Mouse (Mus musculus) forebrain, postnatal 0 days (tissue): ENCODE measurements around the gene Tmem259. TPM values are rescaled to one million over a fixed set of nuclear protein-coding genes. Genes with fewer than 3 reads are reported as not detected.
A peak's percentile ranks its signal among the peaks of the same experiment; 100 is the strongest.

Experiments
- ATAC-seq: fragments of 200-750 bp; cut with Nextera tagmentation; 2 replicates; pipeline ENCODE4 v1.8.0; 2017; ENCODE audit warnings: mild to moderate bottlenecking, moderate library complexity
- DNase-seq: peaks from one replicate; pipeline ENCODE4 v3.0.0-alpha.2; 2015
- H3K27ac ChIP-seq: fragments of 300-500 bp; sonication (generic); 2 replicates; pipeline ENCODE4 v1.5.1; 2014; ENCODE audit warnings: low read depth, mild to moderate bottlenecking, antibody characterized with exemption, low read length, moderate library complexity, mixed read lengths
- H3K27me3 ChIP-seq: fragments of 300-500 bp; sonication (generic); 2 replicates; pipeline ENCODE4 v1.6.1; 2014; ENCODE audit warnings: mild to moderate bottlenecking, low read length, mixed read lengths; ENCODE audit not compliant: insufficient read depth
- H3K36me3 ChIP-seq: fragments of 300-500 bp; sonication (generic); 2 replicates; pipeline ENCODE4 v1.6.1; 2014; ENCODE audit warnings: mild to moderate bottlenecking, moderate library complexity; ENCODE audit not compliant: insufficient read depth
- H3K4me1 ChIP-seq: fragments of 300-500 bp; sonication (generic); 2 replicates; pipeline ENCODE4 v1.6.1; 2014; ENCODE audit warnings: antibody characterized with exemption; ENCODE audit not compliant: insufficient read depth
- H3K4me2 ChIP-seq: fragments of 300-500 bp; sonication (generic); 2 replicates; pipeline ENCODE4 v1.6.1; 2014; ENCODE audit warnings: low read depth, mild to moderate bottlenecking, moderate library complexity
- H3K4me3 ChIP-seq: fragments of 300-500 bp; sonication (generic); 2 replicates; pipeline ENCODE4 v1.5.1; 2014; ENCODE audit warnings: low read depth, low read length, mixed read lengths
- H3K9ac ChIP-seq: fragments of 300-500 bp; sonication (generic); 2 replicates; pipeline ENCODE4 v1.6.1; 2014; ENCODE audit warnings: mild to moderate bottlenecking
- H3K9me3 ChIP-seq: fragments of 300-500 bp; sonication (generic); 2 replicates; pipeline ENCODE4 v1.6.1; 2016; ENCODE audit warnings: low read length
- CTCF ChIP-seq: sonication (generic); IDR thresholded peaks from 2 replicates; pipeline ENCODE4 v1.5.1; 2016; ENCODE audit warnings: antibody characterized with exemption, control low read depth, low read depth
- WGBS: fragments of 180-500 bp; shearing (Covaris S2); extraction: QIAGEN DNeasy Blood & Tissue Kit; methylation state at CpG from one replicate; pipeline ENCODE4 v1.1.7; 2014; 5-methylcytosine and 5-hydroxymethylcytosine counted together
- polyA plus RNA-seq: library from polyadenylated mRNA; unstranded; fragments of >200 nt; fragmentation: Nextera tagmentation; extraction: Ambion mirVana; gene quantifications from 2 replicates; pipeline ENCODE4 v1.2.1, GENCODE M21; 2015
- total RNA-seq: library from RNA; depleted of rRNA; stranded (reverse); fragments of >200 nt; gene quantifications from 2 replicates; pipeline ENCODE4 v1.2.3, GENCODE M21; 2014

Tmem259 gene
- total and polyA plus RNA-seq, 2 experiments from 2014 or later: 26.5 to 129 TPM

- 21% methylated on average over 21 of the region's 21 CpGs for WGBS
- H3K4me3 ChIP-seq: no peak overlapping the region
- H3K36me3 ChIP-seq: no peaks in the 10 kb centered on the region
- DNase-seq (no peak), ATAC-seq (no peak)
- no peak overlapping the region for H3K27ac ChIP-seq
- H3K9ac ChIP-seq: no peak overlapping the region
- no peak overlapping the region for H3K4me2 ChIP-seq
- H3K27me3 ChIP-seq: peaks cover 9% of the 10 kb centered on the region; the same call in 1 of the 2 replicates
- no peaks in the 10 kb centered on the region for H3K9me3 ChIP-seq
- no peak for TF ChIP-seq CTCF
- no peaks in the 10 kb centered on the region for H3K4me1 ChIP-seq
Measured at GRCm38 (mm10) chr10:80002829-80003228, 18.7 kb upstream of the Tmem259 start.

GRCm38 (mm10) chr10:80001945-80002344, 17.8 kb upstream of the Tmem259 start:
- Histone ChIP-seq H3K9me3 (no peaks in the 10 kb centered on the region), H3K36me3 (no peaks in the 10 kb centered on the region), H3K27ac (no peak overlapping the region), H3K4me1 (no peaks in the 10 kb centered on the region), H3K4me2 (no peak overlapping the region), H3K9ac (no peak overlapping the region), H3K27me3 (peaks cover 9% of the 10 kb centered on the region; the same call in 1 of the 2 replicates), H3K4me3 (no peak overlapping the region)
- no peak for TF ChIP-seq CTCF
- DNase-seq: no peak
- no peak for ATAC-seq
- 79% methylated on average over 9 of the region's 9 CpGs for WGBS

- peaks cover 2% of the 10 kb centered on the region; the same call in 1 of the 2 replicates for H3K27me3 ChIP-seq
- DNase-seq: peak; percentile 41
- H3K9ac ChIP-seq: peak overlapping the region; percentile 43; the same call in 1 of the 2 replicates
- H3K4me2 ChIP-seq: peak overlapping the region; percentile 79
- H3K27ac ChIP-seq: no peak overlapping the region
- WGBS: 8% methylated on average over 15 of the region's 15 CpGs
- H3K9me3 ChIP-seq: no peaks in the 10 kb centered on the region
- no peak for TF ChIP-seq CTCF
- no peaks in the 10 kb centered on the region for H3K36me3 ChIP-seq
- 0 out of 2 replicates have a peak, but pooled peaks have one; percentile 4 for ATAC-seq
- H3K4me3 ChIP-seq: peak overlapping the region; percentile 44
- H3K4me1 ChIP-seq: no peaks in the 10 kb centered on the region
Measured at GRCm38 (mm10) chr10:79997819-79998218, 13.7 kb upstream of the Tmem259 start.

- 2% methylated on average over 35 of the region's 35 CpGs for WGBS
- peak; percentile 83 for ATAC-seq
- H3K27ac ChIP-seq: 0 out of 2 replicates have a peak overlapping the region, but pooled peaks have one; percentile 23
- peak overlapping the region; percentile 44 for H3K4me3 ChIP-seq
- no peaks in the 10 kb centered on the region for H3K27me3 ChIP-seq
- H3K4me1 ChIP-seq: no peaks in the 10 kb centered on the region
- DNase-seq: peak; percentile 90
- H3K4me2 ChIP-seq: peak overlapping the region; percentile 79
- no peaks in the 10 kb centered on the region for H3K9me3 ChIP-seq
- H3K9ac ChIP-seq: peak overlapping the region; percentile 43; the same call in 1 of the 2 replicates
- H3K36me3 ChIP-seq: no peaks in the 10 kb centered on the region
- TF ChIP-seq CTCF: no peak
Measured at GRCm38 (mm10) chr10:79997034-79997760, 13.1 kb upstream of the Tmem259 start.

- peak; percentile 95 for ATAC-seq
- Histone ChIP-seq H3K9me3 (no peaks in the 10 kb centered on the region), H3K27me3 (no peaks in the 10 kb centered on the region), H3K36me3 (no peaks in the 10 kb centered on the region), H3K27ac (0 out of 2 replicates have a peak within 1 kb of the TSS, but pooled peaks have one; percentile 23), H3K4me1 (no peaks in the 10 kb centered on the region), H3K9ac (peak within 1 kb of the TSS; percentile 43), H3K4me2 (peak within 1 kb of the TSS; percentile 79), H3K4me3 (peak within 1 kb of the TSS; percentile 44)
- DNase-seq: peak; percentile 97
- peak; percentile 6; the same call in 1 of the 2 replicates for TF ChIP-seq CTCF
- WGBS: under 1% methylated on average over 34 of the region's 34 CpGs
Measured at GRCm38 (mm10) chr10:79996272-79997033, 12.3 kb upstream of the Tmem259 start, which contains the start of gene Abca7. TSS of gene Abca7 (plus strand) at chr10:79996494.

GRCm38 (mm10) chr10:79995636-79996035, 11.5 kb upstream of the Tmem259 start:
- H3K4me2 ChIP-seq: no peak overlapping the region

More at GRCm38 (mm10) chr10:79995636-79996035, 11.5 kb upstream of the Tmem259 start:
- Histone ChIP-seq H3K27ac (no peak overlapping the region), H3K9ac (no peak overlapping the region), H3K9me3 (no peaks in the 10 kb centered on the region), H3K4me1 (no peaks in the 10 kb centered on the region), H3K27me3 (no peaks in the 10 kb centered on the region), H3K36me3 (no peaks in the 10 kb centered on the region), H3K4me3 (no peak overlapping the region)
- TF ChIP-seq CTCF: no peak
- 79% methylated on average over 1 of the region's 1 CpGs for WGBS
- ATAC-seq: no peak
- no peak for DNase-seq
